Mouse (Mus musculus) frontal cortex, adult 2 months (tissue): ENCODE results near the gene Zfp706. TPM values are rescaled to one million over a fixed set of nuclear protein-coding genes. Genes with fewer than 3 reads are reported as not detected.

Source experiments
- DNase-seq, 2 experiments: peaks; one replicate each; pipeline ENCODE4 v3.0.0; 2022; ENCODE audit warnings: low spot score in 1 of 2; ENCODE audit errors: extremely low spot score in 1 of 2
- polyA plus RNA-seq: library from polyadenylated mRNA; depleted of rRNA; stranded (reverse); fragments of >200 nt; gene quantifications from 2 replicates; pipeline ENCODE4 v1.2.3, GENCODE M21; 2012

The Zfp706 gene
- polyA plus RNA-seq, 1 experiment, result 108 TPM

- no peak for DNase-seq
Observed at GRCm38 (mm10) chr15:36980238-36980637, 27.3 kb downstream of the Zfp706 start.

DNA sequence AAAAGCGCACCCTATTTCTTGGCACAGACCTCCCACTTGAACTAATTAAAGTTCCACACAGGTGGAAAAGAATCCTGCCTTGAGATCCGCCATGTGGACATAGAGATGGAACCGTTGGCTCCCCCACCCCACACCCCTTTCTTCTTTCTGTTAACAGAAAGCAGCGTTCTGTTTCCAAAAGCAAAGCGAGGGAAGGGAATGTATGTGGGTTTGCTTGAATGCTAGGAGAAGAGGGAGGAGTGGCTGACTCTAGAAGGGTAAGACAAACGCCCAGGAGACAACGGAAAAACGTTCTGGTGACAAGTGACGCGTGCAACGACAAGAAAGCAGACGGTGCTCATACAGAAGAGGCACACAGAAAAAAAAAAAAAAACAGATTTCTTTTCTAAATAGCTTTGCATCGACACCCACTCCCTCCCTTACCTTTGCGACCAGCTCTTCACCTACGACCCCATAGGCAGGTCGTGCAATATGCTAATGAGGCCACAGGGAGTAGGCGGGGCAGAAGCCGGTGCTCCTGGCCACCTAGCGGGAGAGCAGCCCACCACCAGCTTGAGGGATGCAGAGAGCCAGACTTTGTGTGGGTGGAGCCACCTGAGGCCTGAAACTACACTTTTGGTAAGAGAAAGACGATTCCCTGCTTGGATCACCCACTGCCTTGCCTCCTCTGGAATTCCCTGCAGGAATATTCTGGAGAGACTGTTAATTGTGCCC lies 27.9 kb downstream of the Zfp706 start:
- peak; percentile 72 to 82 for DNase-seq

GRCm38 (mm10) chr15:36979159-36979487 lies 28.4 kb downstream of the Zfp706 start:
- no peak for DNase-seq

DNA sequence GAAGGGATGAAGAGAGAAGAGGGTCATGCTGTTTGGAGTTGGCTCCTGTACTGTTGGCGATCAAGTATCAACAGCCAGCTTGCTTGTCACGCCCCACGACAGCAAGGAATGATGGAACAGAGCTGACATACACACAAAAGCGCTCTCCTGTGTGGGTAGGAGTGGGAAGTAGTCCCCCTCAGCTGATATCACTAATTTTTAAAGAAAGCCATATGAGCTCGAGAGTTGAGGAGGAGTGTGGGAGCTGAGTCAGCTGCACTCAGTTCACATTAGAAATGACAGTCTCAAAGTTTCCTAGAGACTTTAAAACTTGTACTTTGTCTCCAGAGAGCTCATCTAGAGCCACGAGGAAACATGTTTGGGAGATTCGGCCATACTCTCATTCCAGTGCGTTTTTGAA lies 29.8 kb downstream of the Zfp706 start:
- DNase-seq, result peak in 1 of 2 experiments; percentile 49

GRCm38 (mm10) chr15:36975690-36976089 lies 31.9 kb downstream of the Zfp706 start:
- no peak for DNase-seq

- DNase-seq, result no peak
Observed at GRCm38 (mm10) chr15:36975256-36975620, 32.3 kb downstream of the Zfp706 start.

DNA sequence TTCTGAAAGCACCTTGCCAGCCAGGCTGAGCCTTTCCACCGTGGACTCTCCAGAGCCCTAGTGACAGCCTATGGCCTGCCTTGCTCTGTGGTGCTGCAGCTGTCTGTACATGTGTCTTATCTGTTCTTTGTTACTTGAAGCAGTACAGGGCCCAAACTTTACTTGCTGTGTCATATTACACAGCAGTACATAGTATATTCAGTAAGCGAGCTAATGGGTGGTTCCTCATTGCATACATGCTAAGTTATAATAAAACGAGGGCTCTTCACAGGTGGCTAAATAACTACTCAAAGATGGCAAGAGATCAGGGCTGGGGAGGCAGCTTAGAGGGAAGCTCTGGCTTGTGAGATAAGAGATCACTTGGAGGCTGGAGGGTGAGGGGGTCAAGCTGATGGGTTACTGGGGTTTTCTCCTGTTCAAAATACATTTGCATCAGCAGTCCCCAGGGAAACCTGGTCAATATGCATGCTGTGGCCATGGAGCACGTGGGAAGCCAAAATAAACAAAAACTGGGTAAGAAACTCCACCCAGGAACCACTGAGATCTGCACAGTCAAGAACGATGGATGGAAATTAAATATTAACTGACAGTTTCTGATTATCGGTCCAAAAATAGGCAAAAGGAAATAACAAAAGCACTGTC lies 32.8 kb downstream of the Zfp706 start:
- DNase-seq, result no peak

DNA sequence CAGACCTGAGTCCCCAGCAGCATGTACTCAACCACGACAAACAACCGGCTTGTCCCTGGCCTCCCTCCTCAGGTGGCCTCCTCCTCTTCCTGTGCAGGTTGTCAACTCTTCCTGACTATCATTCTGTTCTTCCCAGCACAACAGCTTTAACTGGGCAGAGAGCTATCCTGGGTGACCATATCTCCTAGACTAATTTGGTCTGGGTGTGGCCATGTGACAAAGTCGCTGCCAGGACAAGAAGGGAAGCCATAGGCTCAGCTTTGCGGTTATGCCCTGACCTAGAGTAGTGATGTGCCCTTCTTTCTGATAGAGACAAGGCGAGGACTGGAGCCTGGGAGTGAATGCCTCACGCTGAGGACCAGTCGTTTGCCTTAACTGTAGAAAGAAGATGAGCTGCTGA lies 33.9 kb downstream of the Zfp706 start:
- no peak for DNase-seq

- no peak for DNase-seq
Observed at GRCm38 (mm10) chr15:36973290-36973689, 34.3 kb downstream of the Zfp706 start.

DNA sequence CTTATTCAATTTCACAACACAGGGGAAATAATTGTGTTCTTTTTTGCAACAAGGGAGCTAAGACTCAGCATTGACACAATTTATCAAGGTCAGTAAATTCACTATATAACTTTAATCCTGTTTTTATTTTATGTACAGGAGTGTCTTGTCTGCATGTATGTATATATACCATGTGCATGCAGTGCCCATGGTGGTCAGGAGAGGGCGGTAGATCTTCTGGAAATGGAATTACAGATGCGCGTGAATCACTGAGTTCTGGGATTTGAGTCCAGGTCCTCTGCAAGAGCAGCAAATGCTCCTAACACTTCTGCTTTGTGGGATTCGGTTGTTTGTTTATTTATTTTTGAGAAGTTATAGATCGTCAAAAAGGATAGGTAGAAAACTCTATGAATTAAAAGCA lies 37.8 kb downstream of the Zfp706 start:
- no peak for DNase-seq

DNA sequence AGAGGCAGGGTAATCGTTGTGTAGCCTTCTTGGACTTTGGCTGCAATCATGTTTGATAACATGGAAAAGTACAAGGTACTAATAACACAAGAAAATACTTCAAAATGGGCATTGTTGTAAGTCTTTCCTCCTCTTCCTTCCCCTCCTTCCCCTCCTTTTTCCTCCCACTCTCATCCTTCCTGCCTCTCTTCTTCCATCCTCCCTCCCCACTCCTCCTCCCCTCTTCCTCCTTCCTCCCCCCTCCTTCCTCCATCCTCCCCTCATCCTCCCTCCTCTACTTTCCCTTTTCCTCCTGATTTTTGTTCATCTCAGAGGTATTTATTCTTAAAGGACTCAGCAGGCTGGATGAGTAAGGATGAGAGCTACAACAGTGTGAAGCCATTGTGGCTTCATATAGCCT lies 39.3 kb downstream of the Zfp706 start:
- no peak for DNase-seq

DNA sequence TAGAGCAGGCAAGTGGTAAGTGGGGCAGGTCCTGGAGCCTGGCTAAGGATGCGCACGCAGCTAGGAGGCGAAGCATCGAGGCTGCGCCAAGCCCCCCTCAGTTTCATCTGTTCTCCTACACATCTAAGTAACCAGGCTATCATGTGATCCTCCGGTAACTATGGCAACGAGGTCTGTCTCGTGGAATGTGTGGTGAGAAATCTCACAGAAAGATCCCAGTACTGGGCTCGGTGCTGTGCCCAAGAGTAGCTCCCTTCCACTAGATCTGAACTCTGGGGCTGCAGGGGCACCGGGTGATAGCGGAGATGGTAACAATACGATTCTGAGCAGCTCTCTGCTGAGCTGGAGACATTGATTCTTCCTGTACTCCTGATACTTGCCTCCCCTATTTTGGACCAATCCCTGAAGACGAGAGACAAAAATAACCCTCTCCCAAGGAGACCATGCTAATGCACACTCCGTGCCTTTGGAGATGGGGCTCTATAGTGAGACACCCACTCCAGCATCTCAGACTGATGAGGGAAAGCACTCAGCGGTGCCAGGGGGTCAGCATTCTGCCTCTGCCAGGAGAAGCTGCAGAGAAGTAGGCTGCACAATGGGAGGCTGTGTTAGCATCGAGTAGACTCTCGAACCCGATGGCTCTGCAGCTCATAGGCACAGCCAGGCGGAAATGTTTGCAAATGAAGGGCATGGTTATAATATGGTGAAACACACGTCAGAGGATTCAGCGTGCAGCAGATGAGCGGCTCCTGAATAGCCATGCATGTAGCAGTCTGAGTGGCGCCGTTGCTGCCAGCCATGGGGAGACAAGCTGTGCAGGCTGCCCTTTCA lies 40.0 kb downstream of the Zfp706 start:
- DNase-seq, result peak; percentile 96

GRCm38 (mm10) chr15:36966940-36967339 lies 40.6 kb downstream of the Zfp706 start:
- DNase-seq, result peak in 1 of 2 experiments; percentile 62

DNA sequence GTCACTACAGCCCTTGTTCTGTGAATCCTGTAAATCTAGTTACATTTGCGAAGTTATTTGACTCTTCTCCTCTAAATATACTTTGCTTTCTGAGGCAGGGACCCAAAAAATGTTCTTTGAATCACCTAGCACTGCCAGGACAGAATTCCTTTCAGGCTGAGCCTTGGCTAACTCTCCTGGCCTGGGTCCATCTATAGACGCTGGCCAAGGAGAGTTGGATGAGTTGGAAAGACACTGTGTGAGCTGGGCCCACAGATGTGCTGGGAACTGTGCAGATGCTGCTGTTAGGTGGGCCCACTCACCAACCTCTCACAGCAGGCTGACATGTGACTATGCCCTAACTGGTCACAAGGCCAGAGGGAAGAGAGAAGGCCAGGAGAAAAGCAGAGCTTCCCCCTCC lies 41.1 kb downstream of the Zfp706 start:
- DNase-seq, result peak in 1 of 2 experiments; percentile 63

DNA sequence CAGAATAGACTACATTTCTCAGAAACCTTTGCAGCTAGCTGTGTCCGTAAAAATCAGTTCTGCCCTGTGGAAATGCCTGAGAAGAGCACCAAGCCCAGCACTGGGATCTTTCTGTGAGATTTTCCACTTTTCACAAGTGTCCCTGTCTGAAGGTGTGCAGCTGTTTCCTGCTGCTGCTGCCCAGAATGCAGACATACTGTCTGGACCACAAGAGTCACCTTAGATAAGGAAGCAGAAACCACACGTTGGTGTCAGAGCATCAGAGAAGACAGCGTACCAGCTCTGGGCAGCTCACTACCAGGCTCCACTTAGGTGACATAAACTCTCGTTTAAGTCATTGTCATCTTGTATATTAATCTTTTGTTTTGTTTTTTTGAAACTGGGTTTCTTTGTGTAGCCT lies 41.8 kb downstream of the Zfp706 start:
- DNase-seq, result no peak

- no peak for DNase-seq
Observed at GRCm38 (mm10) chr15:36962931-36963330, 44.6 kb downstream of the Zfp706 start.

DNA sequence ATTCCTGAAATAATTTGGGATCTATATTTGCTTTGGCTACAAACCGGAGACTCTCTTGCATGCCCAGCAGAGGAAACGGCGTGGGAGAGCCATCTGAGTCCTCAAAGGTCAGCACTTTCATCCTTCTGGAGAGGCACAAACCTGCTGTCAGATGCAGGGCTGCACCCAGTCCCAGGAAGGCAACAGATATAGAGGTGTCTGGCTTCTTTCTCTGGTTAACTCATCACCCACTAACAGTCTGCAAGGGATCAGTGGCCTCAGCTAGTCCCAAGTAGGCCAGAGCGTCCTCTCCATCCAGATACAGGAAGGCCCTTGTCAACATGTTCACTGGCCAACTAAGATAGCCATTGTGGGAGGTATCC lies 46.7 kb downstream of the Zfp706 start:
- DNase-seq, result peak in 1 of 2 experiments; percentile 46

DNA sequence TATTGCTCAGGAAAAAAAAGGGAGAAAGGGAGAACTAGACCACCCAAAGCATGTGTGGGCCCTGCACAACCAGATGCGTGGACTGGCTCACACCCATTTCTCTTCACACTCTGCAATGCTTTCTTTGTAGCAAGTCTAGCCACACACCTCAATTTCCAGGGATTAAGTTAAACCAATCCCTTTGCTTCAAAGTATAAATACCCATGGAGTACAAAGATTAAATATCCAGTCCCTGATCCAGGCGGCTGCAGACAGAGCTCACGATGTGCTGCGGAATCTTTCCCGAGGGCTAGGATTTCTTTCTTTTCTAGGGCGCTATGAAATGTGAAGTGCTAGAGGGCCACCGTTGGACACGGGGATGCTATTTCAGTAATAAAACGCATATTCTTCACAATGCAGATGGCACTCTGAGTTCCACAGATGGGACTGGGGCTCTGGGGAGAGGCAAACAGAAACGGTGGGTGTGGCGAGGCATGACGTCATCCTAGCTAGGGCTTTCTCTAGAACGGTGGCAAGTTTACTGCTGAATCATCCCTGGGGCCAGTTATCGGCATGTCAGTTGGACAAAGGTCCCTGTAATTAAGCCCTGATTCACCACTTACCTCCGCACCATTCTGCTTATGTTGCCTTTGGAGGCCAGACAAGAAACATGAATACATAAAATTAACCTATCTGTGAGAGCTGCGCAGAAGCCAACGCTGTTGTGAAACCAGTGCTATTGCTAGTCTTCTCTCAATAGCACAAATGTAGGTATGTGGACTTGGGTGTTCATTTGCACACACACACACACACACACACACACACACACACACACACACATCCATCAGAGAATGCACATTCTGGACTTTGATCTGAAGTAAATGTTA lies 47.3 kb downstream of the Zfp706 start:
- DNase-seq, result peak; percentile 81 to 93

GRCm38 (mm10) chr15:36956221-36956620 lies 51.4 kb downstream of the Zfp706 start:
- DNase-seq, result no peak

GRCm38 (mm10) chr15:36950258-36950657 lies 57.3 kb downstream of the Zfp706 start:
- no peak for DNase-seq
